Mouse (Mus musculus) fibroblast of lung, adult 2 months (primary cell): Measurements from ENCODE around the gene Crls1.

Experiments used
- DNase-seq: peaks from one replicate; pipeline ENCODE4 v3.0.0-alpha.2; 2011; ENCODE audit warnings: low read depth

Gene Crls1

DNA sequence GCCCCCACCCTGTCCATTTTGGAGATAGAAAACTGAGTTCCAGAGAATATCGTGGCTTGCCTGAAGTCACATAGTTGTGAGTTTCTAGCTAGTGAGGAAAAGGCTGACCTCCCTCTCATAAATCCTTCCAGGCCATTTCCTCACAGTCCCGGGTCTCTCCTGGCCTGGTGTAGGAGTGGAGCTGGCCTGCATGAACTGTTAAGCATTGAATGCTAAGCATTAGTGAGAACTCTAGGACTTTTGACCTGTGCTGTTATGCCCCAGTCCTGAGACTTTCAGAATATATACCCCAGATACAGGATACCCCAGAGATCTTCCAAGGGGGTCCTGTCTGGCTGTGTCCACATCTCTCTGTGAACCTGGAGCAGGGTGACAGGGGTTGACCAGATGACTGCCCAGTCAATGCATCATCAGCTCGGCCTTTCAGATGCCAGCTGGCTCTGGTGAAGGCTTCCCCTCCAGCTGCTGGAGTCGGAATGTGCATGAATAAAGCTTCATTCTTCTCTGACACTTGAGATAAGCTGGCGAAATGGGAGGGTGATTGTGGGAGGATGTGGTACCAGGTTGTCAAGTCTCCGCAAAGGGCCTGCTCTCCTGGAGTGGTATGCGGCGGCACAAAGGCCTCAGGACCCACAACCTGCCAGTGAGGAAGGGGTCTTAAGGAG lies 38.0 kb downstream of the Crls1 start:
- DNase-seq, result no peak

DNA sequence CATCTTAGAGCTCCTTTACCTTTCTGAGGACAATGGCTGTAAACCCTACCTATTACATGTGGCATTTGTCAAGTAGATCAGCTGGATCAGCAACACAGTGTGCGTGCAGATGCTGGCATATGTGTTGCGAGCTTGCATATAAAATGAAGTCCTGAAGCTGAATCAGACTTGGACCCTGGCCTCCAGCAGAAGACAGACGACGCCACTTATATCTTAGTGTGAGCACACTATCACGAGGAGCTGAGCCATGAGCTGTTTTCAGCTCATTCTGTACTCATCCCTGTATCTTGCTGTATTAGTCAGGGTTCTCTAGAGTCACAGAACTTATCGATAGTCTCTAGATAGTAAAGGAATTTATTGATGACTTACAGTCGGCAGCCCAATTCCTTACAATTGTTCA lies 38.8 kb downstream of the Crls1 start:
- DNase-seq, result no peak

DNA sequence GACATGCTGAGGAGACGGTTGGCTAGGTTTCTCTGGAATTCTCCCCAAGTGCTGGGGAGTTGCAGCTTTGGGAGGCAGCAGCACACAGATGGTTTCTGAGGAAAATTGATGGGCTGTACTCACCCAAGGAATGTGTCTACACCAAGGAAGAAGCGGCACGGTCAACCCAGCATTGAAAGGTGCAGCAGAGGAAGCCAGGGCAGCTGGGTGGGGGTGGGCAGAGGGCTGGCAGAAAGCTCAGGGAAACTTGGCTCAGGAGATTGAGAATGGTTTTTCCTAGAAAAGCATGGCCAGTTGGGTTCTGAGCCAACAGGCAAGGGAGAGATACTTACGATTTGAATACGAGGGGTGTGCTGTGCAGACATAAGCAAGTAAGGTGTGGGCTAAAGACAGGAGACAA lies 47.4 kb downstream of the Crls1 start:
- no peak for DNase-seq

DNA sequence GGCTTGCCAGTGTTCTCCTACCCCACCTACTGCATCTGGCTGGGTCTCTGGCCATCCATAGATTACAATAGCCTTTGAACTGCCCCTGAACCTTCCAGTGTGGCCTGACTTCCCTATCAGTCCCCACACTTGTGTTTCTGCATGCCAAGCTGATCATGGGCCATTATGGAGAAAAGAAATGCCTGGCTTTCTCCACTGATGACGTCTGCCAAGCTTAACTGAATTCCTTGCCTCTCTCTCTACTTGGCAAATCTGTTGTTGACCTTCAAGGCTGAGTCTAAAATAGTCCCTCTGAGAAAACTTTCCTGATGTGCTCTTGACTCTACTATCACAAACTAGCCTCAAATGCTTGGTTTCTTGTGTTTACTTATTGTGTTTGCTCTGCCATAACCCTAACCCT lies 51.7 kb downstream of the Crls1 start:
- DNase-seq, result no peak

DNA sequence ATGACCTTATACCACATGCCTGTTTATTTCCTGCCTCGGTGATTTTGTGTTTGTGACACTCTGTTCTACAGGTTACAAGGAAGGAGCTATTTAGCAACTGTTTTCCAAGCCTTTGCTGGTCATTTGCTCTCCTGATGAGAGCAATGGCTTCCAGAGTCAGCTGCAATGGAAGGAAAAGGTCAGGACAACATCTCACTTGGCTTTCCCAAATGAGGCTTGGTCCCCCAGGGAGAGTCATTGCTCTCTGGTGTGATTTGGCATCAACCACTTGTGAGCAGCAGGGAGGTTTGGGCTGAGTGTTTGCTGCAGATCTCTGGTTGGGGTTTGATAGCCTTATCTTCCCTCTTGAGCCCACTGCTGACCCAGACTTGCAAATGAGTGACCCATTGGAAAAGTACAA lies 54.1 kb downstream of the Crls1 start:
- no peak for DNase-seq

DNA sequence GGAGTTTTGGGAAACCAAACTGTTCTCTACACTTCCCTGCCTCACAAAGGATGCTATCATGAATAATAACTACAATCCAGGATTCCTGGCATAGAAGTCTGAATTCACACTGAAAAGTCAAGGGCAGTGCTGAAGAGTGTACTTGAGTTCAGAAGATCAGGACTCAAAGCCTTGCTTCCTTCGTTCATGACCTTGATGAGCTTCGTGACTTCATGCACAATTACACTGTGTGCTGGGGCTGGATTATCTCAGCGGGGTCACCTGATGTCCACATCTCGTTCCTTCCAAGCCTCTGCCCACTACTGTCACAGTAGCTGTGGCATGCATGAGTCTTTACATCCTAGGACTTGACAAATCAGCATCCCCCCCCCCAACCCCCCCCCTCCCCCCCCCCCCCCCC lies 55.2 kb downstream of the Crls1 start:
- no peak for DNase-seq

DNA sequence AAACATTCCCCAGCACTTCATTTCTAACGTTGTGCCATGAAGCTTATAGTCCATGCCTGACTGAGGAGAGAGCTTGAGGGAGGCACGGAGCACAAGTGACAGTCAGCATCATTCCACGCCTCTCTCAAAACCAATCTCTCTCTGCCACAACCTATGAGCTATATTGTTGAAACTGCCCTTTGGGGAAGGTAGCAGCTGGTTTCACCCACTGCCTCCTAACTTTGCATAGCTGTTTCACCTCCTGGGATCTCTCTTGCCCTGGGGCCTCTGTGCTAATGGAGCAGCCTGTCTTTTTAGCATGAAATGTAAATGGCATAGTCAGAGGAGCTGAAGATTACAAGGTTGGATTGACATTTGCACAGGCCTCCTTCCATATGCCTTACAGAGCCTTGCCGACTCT lies 55.6 kb downstream of the Crls1 start:
- DNase-seq, result no peak

DNA sequence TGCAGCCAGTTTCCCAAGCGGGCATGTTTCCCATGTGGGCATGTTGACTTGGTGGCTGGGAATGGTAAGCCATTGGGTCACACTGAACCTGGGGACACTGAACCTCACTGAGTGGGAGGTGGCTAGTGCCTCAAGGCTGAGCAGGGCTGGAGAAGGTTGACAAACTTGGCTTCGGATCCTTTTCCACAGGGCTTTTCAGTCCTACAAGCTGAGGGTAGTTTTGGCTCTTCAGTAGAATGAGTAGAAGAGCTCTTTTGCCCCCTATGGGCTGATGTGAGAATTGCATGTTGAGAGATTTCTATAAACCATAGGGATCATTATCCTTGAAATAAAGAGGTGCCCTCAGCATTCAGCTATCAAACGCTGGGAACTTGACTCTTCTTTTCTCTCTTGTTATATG lies 57.0 kb downstream of the Crls1 start:
- DNase-seq, result peak; percentile 15

DNA sequence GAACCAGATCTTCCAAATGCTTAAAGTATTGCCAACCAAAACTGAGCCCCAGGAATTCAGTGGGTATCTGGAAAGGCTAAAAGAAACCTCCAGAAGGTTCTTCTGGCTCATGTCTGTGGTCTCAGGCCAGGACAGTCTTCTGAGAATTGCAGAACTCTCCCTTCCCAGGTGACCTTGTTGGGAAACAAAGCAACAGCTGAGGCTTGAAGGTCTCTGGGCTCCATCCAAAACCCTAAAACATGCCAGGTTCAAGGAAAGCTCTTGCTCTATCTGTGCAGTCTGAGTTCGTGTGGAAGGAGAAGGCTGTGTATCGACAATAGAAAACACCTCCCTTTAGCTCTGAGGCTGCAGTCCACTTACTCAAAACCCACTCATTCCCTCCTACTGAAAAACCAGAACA lies 58.5 kb downstream of the Crls1 start:
- DNase-seq, result no peak

DNA sequence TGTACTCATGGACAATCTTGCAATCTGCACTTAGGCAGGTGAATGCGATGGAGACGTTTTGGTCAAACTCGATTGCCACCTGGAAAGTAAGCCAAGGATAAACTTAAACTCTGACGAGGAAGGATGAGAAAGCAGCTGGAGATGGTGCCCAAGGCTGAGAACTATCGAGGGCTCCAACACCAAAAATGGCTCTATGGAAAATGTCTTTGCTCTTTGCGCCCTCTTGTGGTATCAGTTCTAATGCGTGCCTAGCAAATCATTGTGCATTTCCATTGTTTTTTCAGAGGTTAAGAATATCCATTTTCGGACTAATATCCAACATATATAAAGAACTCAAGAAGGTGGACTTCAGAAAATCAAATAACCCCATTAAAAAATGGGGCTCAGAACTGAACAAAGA lies 60.3 kb downstream of the Crls1 start:
- no peak for DNase-seq

DNA sequence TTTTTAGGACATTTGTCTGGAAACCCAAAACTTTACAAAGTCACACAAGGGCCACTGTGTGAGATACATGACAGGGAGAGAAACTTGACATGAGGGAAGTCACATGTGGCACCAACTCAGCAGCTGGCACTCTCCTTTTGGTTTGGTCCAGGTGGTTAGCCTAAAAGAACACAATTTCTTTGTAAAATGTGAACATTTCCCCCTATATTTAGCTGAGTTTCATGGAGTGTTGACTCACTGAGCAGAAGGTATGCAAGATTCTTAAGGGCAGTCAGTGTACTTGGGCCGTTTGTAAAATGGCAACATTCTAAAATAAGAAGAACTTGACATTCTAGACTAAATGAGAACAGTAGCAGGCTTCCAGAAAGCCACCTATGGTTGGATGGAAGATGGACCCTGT lies 68.3 kb downstream of the Crls1 start:
- DNase-seq, result no peak
